ENCODE assay signal across 8 mouse cellular contexts in genomic region chr7:43312386-43313012, GRCm38 (mm10). TPM values are rescaled to one million over a fixed set of nuclear protein-coding genes. Genes with fewer than 3 reads are reported as not detected.
A peak's percentile ranks its signal among the peaks of the same experiment; 100 is the strongest.
DNase-seq lines count a peak whose midpoint lies in the region; ATAC-seq and TF ChIP-seq lines count a peak whose summit lies in the region.

No protein-coding gene starts in this region.

- H3K79me2 ChIP-seq in heart, adult 2 months (replicated peaks; ENCODE audit: control insufficient read depth, insufficient read depth, low read length) = peaks cover 1% of the 10 kb centered on the region

- peak; percentile 72 for ATAC-seq in forebrain, embryonic 12.5 days (ENCODE audit: low FRiP score)
- peak; percentile 69 for ATAC-seq in limb, embryonic 14.5 days (ENCODE audit: low FRiP score, low read depth)

- no peak for DNase-seq in heart, adult 2 months
- DNase-seq in heart, postnatal 36 days = no peak
- DNase-seq in ES-CJ7 (ENCODE audit: low read depth, low spot score) (peak; percentile 27), MN1 (ENCODE audit: low spot score) (no peak)
- DNase-seq in limb, embryonic 14.5 days (ENCODE audit: low spot score) = no peak
- no peak for DNase-seq in left cerebral cortex, adult 9 months (ENCODE audit: low spot score in 2 of 2)

- intact Hi-C loops in heart, adult 2 months (cut with DNase I) = loop anchor here (2.0 to 5.0 kb wide), 2 partner anchors 28 to 130 kb away; partner anchors contain the start of genes Cldnd2, Etfb and Gm45233
- intact Hi-C loops in heart, postnatal 36 days (cut with DNase I) = loop anchor here (1.0 to 10.0 kb wide), 3 partner anchors 29 to 1152 kb away; partner anchors contain the start of genes Aspdh, Josd2 and Zfp719

- no peaks in the 10 kb centered on the region for H3K27me3 ChIP-seq in heart, adult 2 months (ENCODE audit: control insufficient read depth, insufficient read depth, low read length)
- H3K27me3 ChIP-seq in forebrain, embryonic 12.5 days = no peaks in the 10 kb centered on the region
- H3K27me3 ChIP-seq in limb, embryonic 14.5 days (ENCODE audit: control insufficient read depth, insufficient read depth, low read length) = no peaks in the 10 kb centered on the region

- TF ChIP-seq CTCF in heart, adult 2 months (IDR thresholded peaks at IDR 0.05) = peak; percentile 43
- TF ChIP-seq CTCF in olfactory bulb, adult 2 months (IDR thresholded peaks at IDR 0.05; ENCODE audit: insufficient read depth, low read depth, low read length) = no peak

- TF ChIP-seq EP300 in heart, adult 2 months (IDR thresholded peaks at IDR 0.05; ENCODE audit: insufficient read depth, low read depth, low read length) = no peak

- peaks cover 36% of the 10 kb centered on the region for H3K36me3 ChIP-seq in heart, adult 2 months (ENCODE audit: control insufficient read depth, insufficient read depth, low read length)
- H3K36me3 ChIP-seq in forebrain, embryonic 12.5 days (replicated peaks) = peaks cover 26% of the 10 kb centered on the region
- peaks cover 24% of the 10 kb centered on the region for H3K36me3 ChIP-seq in limb, embryonic 14.5 days (ENCODE audit: control insufficient read depth, insufficient read depth, low read length)

- peak overlapping the region; percentile 70 for H3K4me3 ChIP-seq in heart, adult 2 months
- peak overlapping the region; percentile 75 for H3K4me3 ChIP-seq in forebrain, embryonic 12.5 days (replicated peaks)
- H3K4me3 ChIP-seq in limb, embryonic 14.5 days (replicated peaks; ENCODE audit: low read length) = peak overlapping the region; percentile 81
- peak overlapping the region; percentile 82 for H3K4me3 ChIP-seq in olfactory bulb, adult 2 months (ENCODE audit: insufficient read depth, low read depth, low read length)

- H3K4me1 ChIP-seq in heart, adult 2 months (ENCODE audit: control insufficient read depth, insufficient read depth, low read length) = peaks cover 18% of the 10 kb centered on the region
- peaks cover 15% of the 10 kb centered on the region for H3K4me1 ChIP-seq in forebrain, embryonic 12.5 days
- H3K4me1 ChIP-seq in limb, embryonic 14.5 days (ENCODE audit: control insufficient read depth, insufficient read depth, low read length) = peaks cover 10% of the 10 kb centered on the region
- peaks cover 3% of the 10 kb centered on the region; the same call in 1 of the 2 replicates for H3K4me1 ChIP-seq in olfactory bulb, adult 2 months (ENCODE audit: control insufficient read depth, insufficient read depth, low read length)

- peak overlapping the region; percentile 86 for H3K9ac ChIP-seq in heart, adult 2 months (ENCODE audit: low read depth, low read length)
- H3K9ac ChIP-seq in forebrain, embryonic 12.5 days = peak overlapping the region; percentile 75
- peak overlapping the region; percentile 78 for H3K9ac ChIP-seq in limb, embryonic 14.5 days (ENCODE audit: low read depth, low read length, severe bottlenecking)

- WGBS in heart, adult 2 months = under 1% methylated on average over 32 of the region's 32 CpGs
- 3% methylated on average over 32 of the region's 32 CpGs for WGBS in forebrain, embryonic 12.5 days
- under 1% methylated on average over 30 of the region's 32 CpGs for WGBS in limb, embryonic 14.5 days
- WGBS in olfactory bulb, adult 2 months = under 1% methylated on average over 32 of the region's 32 CpGs

- H3K4me2 ChIP-seq in forebrain, embryonic 12.5 days = peak overlapping the region; percentile 81
- H3K4me2 ChIP-seq in limb, embryonic 14.5 days (replicated peaks; ENCODE audit: low read depth, low read length, severe bottlenecking) = peak overlapping the region; percentile 73

- H3K27ac ChIP-seq in heart, adult 2 months = peak overlapping the region; percentile 95
- H3K27ac ChIP-seq in forebrain, embryonic 12.5 days = peak overlapping the region; percentile 83
- H3K27ac ChIP-seq in limb, embryonic 14.5 days (replicated peaks; ENCODE audit: low read depth, low read length) = peak overlapping the region; percentile 81
- 0 out of 2 replicates have a peak overlapping the region, but pooled peaks have one; percentile 2 for H3K27ac ChIP-seq in olfactory bulb, adult 2 months (ENCODE audit: insufficient read depth, low read depth, low read length)

- H3K9me3 ChIP-seq in forebrain, embryonic 12.5 days = no peaks in the 10 kb centered on the region
- no peaks in the 10 kb centered on the region for H3K9me3 ChIP-seq in limb, embryonic 14.5 days (ENCODE audit: control insufficient read depth, low read length)

- TF ChIP-seq POLR2A in heart, adult 2 months (IDR thresholded peaks at IDR 0.05; ENCODE audit: insufficient read depth, low read depth, low read length) = no peak
- TF ChIP-seq POLR2A in limb, embryonic 14.5 days (IDR thresholded peaks at IDR 0.05; ENCODE audit: borderline replicate concordance, extremely low read depth, insufficient read depth, insufficient read length) = 0 out of 2 replicates have a peak, but pooled peaks have one; percentile 38
- no peak for TF ChIP-seq POLR2A in olfactory bulb, adult 2 months (IDR thresholded peaks at IDR 0.05; ENCODE audit: insufficient read depth, low read depth, low read length)

RNA-seq across cellular contexts. Expression of gene Zfp715, which starts 0.6 kb away (rescaled TPM):
- total RNA-seq in heart, adult 2 months (2021) = 10 to 100 TPM; 11.5 to 15.1 TPM
- polyA plus RNA-seq in heart, adult 2 months (2012; rRNA removed) = 6.6 and 11.0 TPM in 2 replicates
- 10 to 100 TPM; 15.0 to 17.2 TPM for total RNA-seq in heart, postnatal 36 days (2021)
- 14.8 and 15.4 TPM in 2 replicates for polyA plus RNA-seq in forebrain, embryonic 12.5 days (2016; fragmentation: Nextera tagmentation; extraction: Ambion mirVana)
- polyA plus RNA-seq in limb, embryonic 14.5 days (2012; rRNA removed) = 10.7 and 14.1 TPM in 2 replicates
- 16.2 and 17.9 TPM in 2 replicates for polyA plus RNA-seq in limb, embryonic 14.5 days (2014; fragmentation: Nextera tagmentation; extraction: Ambion mirVana)
- not detected in 2 replicates for polyA plus RNA-seq in olfactory bulb, adult 2 months (2012; ENCODE audit: insufficient read depth, insufficient read length, low replicate concordance, missing spikeins)

RNA-seq across cellular contexts. Expression of gene Siglecf, which starts 38.6 kb away (rescaled TPM):
- not detected for total RNA-seq in heart, adult 2 months (2021)
- polyA plus RNA-seq in heart, adult 2 months (2012; rRNA removed) = 0.14 and 0.20 TPM in 2 replicates
- total RNA-seq in heart, postnatal 36 days (2021) = not detected
- 0.09 and 0.33 TPM in 2 replicates for polyA plus RNA-seq in forebrain, embryonic 12.5 days (2016; fragmentation: Nextera tagmentation; extraction: Ambion mirVana)
- polyA plus RNA-seq in limb, embryonic 14.5 days (2012; rRNA removed) = 0.19 and 0.28 TPM in 2 replicates
- polyA plus RNA-seq in limb, embryonic 14.5 days (2014; fragmentation: Nextera tagmentation; extraction: Ambion mirVana) = 0.18 and 0.28 TPM in 2 replicates
- not detected in 2 replicates for polyA plus RNA-seq in olfactory bulb, adult 2 months (2012; ENCODE audit: insufficient read depth, insufficient read length, low replicate concordance, missing spikeins)

Comparison
In these comparisons a context has a peak if more than half of its experiments do, and no peak if none do; other contexts are left out.
1. H3K27ac ChIP-seq: peak in every context shown above with its lines; median percentile 95 in heart, adult 2 months; 83 in forebrain, embryonic 12.5 days; 81 in limb, embryonic 14.5 days; 2 in olfactory bulb, adult 2 months.